Mouse (Mus musculus) thymus, postnatal 36 days (tissue): ENCODE results near the gene Smox.
A peak's percentile ranks its signal among the peaks of the same experiment; 100 is the strongest.
"Not testable (repeated sequence)": the region's sequence is repeated elsewhere in the genome, so short reads cannot be mapped to it uniquely, and the experiment has no call there.

Source experiments
- DNase-seq, 2 experiments: peaks; one replicate each; pipeline ENCODE4 v3.0.0; 2022; ENCODE audit warnings: mixed read lengths in 2 of 2

Smox gene

GRCm38 (mm10) chr2:131491196-131491595, at the start of gene Smox:
TSS of gene Smox (plus strand) at chr2:131491496.
- DNase-seq, result no peak

- DNase-seq, result peak; percentile 8 to 19
Measured at GRCm38 (mm10) chr2:131443084-131443890, 48.0 kb upstream of the Smox start.

DNA sequence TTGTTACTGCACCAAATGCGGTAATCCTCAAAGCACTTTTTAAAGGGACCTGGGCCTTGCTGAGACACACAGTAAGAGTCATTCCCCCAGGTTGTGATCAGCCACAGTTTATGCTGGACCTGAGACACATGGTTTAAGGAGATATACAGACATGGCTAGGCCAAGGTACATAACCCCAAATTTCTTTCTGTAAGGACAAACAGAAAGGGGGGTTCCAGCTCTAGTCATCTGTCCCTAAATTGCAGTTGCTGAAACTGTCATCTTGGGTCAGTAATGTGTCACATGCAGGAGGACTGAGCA, 47.5 kb upstream of the Smox start:
- no peak for DNase-seq

DNA sequence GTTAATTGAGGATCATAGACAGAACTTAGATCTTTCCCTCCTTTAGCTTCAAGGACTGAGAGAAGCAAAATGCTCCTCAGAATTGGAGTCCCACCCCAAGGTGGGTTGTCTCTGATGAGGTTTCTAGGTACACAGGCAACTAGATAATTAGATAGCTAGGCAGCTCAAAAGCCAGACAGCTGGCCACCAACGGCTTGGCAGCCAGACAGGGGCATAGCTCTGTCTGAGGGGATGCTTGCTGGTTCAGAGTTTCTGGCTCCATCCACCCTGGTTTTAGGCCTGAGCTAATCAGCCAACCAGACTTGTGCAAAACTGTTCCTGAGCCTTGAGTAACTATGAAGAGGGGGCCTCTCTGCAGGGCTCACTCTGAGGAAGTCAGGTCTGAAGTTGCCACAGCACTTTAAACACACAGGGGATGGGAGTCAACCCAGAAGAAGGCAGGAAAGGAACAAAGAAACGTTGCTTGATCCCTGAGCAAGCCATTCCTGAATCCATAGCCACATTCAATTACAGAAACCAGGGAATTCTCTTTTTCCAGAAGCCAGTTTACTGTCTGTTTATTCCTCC, 44.8 kb upstream of the Smox start:
- DNase-seq, result no peak

- DNase-seq, result no peak
Measured at GRCm38 (mm10) chr2:131447566-131448330, 43.5 kb upstream of the Smox start.

GRCm38 (mm10) chr2:131448353-131448752, 42.9 kb upstream of the Smox start:
- DNase-seq, result no peak

GRCm38 (mm10) chr2:131449720-131450119, 41.6 kb upstream of the Smox start:
- no peak for DNase-seq

DNA sequence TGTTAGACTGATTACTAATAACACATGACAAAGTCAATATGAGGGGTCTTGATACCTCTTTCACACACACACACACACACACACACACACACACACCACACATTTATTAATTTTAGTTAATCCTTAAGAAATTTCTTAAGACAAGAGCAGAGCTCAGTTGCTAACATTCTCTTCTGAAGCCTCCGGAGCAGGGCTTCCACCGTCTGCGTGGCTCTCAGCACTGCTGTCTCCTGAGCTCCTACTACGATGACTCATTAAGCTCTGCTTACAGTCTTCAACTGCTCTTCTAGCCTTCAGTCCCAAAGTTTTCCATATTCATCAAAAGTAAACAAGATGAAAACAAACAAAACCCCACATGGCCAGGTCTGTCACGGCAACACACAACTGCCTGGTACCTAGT, 40.8 kb upstream of the Smox start:
- DNase-seq, result no peak

DNA sequence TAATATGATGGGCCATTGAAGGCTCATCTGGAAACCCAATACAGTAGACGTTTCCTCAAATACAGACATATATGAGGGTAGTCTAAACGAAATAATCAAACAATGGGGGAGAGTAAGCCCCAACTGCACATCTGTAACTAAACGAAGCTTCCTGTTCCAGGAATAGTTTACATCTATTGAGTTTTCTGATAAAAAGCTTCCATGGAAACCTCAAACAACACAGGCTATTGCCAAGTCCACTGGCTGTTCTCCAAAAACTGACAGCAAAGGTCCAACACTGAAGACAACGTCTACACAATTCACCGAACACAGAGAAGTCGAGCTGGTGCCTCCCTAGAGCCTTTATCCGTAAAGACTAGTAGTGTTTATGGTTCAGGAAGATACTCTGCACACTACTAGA, 33.6 kb upstream of the Smox start:
- DNase-seq, result no peak

- DNase-seq, result no peak
Measured at GRCm38 (mm10) chr2:131460946-131461682, 30.2 kb upstream of the Smox start.

DNA sequence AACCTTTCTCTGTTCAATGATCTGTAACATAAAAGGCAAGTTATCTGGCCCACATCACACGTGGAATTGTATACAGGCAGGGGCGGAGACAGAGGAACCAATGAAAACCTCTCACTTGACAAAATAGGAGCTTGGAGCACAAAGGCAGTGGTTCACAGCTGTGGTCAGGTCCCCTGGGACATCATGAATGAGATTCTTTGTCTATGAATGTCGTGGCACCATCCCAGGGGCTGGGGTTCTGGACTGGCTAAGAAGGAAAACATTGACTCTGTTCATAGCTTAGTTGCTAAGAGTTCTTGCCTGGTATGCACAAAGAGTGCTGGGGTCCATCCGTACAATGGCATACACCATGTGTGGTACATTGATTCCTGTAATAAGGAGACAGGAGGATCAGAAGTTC, 28.3 kb upstream of the Smox start:
- DNase-seq, result no peak

DNA sequence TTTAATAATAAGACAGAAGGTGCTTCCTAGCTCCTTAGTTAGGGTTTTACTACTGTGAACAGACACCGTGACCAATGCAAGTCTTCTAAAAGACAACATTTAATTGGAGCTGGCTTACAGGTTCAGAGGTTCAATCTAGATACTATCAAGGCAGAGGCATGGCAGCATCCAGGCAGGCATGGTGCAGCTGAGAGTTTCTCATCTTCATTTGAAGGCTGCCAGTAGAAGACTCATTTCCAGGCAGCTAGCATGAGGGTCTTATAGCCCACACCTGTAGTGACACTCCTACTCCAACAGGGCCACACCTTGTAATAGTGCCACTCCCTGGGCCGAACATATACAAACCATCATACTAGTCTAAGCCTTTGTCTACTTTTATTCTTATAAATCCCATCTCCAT, 27.1 kb upstream of the Smox start:
- no peak for DNase-seq

DNA sequence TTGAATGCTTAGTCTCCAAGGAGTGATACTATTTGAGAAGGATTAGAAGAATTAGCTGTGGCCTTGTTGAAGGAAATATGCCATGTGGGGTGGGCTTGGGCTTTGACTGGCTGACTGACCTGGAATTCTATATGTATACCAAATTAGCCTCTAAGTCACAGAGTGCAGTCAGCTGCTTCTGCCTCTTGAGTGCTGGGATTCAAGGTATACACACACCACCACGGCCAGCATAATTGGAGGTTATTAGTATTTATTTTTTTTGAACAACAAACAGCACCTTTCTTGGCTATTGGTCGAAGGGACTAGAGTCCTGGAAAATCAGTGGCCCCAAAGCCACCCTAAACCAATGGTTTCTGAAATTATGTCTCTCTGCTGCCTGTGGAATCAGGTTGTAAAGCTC, 24.6 kb upstream of the Smox start:
- no peak for DNase-seq

DNA sequence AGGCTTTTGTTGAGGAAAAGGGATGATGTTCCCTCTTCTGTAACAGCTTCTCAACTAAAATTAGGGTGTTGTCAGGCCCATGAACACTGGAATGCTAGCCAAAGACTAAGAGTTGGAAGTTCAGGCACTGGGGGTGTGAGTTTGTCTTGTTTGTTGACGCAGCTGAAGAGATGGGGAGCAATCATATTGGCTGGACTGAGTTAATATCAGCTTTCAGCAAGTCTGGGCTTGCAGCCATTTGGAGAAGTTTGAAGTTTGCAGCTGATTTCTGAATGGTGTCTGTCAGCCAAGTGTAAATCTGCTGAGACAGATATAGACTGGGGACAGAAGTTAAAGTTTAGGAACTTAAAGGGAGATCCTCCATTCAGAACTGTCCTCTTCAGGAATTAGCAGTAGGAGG, 21.4 kb upstream of the Smox start:
- no peak for DNase-seq

- no peak for DNase-seq
Measured at GRCm38 (mm10) chr2:131473749-131474148, 17.5 kb upstream of the Smox start.

DNA sequence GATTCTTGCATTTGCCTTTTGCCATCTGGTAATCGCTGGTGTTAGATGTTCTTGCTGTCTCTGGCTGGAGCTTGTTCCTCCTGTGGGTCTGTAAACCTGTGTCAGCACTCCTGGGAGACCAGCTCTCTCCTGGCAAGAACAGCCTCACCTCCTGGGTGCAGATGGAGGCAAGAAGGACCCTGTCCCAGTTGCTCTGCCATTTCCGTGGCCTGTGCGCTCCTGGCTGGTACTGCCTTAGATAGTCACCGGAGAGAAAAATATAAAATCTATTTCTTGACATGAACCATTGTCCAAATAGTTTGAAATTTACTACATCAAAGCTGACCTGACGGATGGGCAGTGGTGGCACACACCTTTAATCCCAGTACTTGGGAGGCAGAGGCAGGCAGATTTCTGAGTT, 14.2 kb upstream of the Smox start:
- DNase-seq, result not testable (repeated sequence)

DNA sequence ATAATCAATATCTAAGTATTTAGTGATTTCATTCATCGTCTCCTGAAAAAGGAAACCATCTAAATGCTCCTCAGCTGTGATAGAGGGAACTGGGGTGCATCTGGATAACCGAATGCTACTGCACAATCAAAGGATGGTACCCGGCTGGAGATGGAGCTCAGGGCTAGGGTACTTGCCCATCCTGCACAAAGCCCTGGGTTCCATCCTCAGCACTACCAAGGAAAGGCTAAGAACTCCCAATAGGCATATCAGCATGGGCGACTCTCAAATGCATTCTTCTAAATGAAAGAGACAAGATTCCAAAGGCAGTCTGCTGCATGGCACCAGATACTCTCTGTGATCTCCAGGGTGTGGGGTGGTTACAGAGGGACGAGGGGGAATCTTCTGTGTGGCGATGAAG, 13.4 kb upstream of the Smox start:
- no peak for DNase-seq

DNA sequence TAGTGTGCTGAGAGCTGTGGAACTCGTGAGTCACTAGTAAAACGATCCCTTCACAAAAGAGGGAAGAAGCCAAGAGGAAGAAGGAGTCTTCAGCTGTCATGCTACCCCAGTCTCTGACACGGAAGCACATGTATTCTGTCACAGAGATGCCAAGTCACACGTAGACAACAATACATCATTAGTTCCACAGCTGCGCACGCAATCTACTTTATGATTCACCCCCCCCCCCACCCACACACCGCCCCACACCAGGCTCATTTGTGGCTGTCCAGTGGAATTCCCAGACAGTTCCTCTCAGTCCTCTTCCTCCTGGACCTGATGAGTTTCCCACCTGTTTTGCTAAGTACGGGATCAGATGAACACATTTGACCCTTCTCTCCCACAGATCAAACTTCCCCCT, 12.9 kb upstream of the Smox start:
- no peak for DNase-seq

- no peak for DNase-seq
Measured at GRCm38 (mm10) chr2:131478916-131479315, 12.4 kb upstream of the Smox start.

GRCm38 (mm10) chr2:131481733-131482132, 9.6 kb upstream of the Smox start:
- DNase-seq, result no peak

DNA sequence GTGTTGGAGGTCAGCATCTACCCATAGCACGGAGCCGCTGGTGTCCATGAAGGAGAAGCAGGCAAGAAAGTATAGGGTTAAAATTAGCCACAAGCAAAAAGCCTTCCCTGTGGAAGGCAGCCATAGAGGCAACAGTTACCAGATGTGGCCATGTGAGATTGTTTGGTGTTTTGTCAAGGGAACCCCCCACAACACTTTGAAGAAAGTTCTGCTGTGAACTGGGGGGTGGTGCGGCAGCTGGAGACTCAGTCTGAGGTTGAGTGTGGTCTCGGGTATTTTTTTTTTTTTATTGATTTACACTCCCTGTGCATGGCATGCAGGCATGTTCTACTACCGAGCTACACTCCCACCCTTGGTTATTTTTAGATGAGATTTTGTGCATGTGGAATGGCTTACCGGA, 8.8 kb upstream of the Smox start:
- DNase-seq, result no peak

DNA sequence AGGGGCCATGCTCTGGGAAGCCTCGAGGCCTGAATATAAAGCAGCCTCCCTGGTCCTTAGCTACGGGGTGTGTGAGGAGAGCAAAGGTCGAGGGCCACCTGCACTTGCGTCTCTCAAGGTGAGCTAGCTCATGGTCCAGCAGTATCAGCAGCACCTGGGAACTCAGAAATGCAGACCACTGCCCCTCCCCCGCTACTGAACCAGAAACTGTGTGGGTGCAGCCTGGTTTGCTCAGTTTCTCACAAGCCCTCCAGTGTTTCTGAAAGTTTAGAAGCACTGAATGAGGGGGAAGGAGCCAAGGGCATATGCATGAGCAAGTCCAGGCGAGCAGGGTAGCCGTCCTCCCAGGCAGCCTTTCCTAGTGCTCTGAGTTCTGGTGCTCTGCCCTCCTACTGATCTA, 7.7 kb upstream of the Smox start:
- no peak for DNase-seq

GRCm38 (mm10) chr2:131484182-131484581, 7.1 kb upstream of the Smox start:
- no peak for DNase-seq

GRCm38 (mm10) chr2:131485126-131485525, 6.2 kb upstream of the Smox start:
- DNase-seq, result no peak
